Mouse (Mus musculus) liver, postnatal 0 days (tissue): ENCODE data around the gene Irak2.

Source experiments
- CTCF ChIP-seq: sonication (generic); IDR thresholded peaks from 2 replicates; pipeline ENCODE4 v1.5.1; 2016; ENCODE audit warnings: antibody characterized with exemption, low read depth
- EP300 ChIP-seq: IDR thresholded peaks from 2 replicates; pipeline ENCODE4 v1.6.1; 2016; ENCODE audit warnings: antibody characterized with exemption, low read depth, mild to moderate bottlenecking

DNA sequence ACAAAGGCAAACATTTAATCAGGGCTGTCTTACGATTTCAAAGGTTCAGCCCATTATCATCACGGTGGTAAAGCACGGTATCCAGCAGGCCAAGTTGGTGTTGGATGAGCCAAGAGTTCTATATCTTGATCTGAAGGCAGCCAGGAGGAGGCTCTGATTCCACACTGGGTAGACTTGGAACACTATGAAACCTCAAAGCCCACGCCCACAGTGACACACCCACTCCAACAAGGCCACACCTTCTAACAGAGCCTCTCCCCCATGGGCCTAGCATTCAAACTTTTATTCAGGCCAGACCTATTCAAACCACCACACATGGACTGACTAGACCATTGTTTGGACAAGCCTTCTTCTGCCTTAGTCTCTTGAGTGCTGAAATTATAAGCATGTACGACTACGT is 35.4 kb upstream of the Irak2 start:
- TF ChIP-seq EP300 (no peak), CTCF (no peak)
